Mouse (Mus musculus) ovary, postnatal 14 days (tissue): Measurements from ENCODE around the gene Serf1.
"Not testable (repeated sequence)": the region's sequence is repeated elsewhere in the genome, so short reads cannot be mapped to it uniquely, and the experiment has no call there.

Experiments used
- DNase-seq: peaks from one replicate; pipeline ENCODE4 v3.0.0; 2022; ENCODE audit warnings: low spot score

Serf1 gene

GRCm38 (mm10) chr13:100107652-100108472, at the start of gene Serf1:
Gene Serf1, plus strand, starts transcription at chr13:100108012.
- DNase-seq, result peak; percentile 73

GRCm38 (mm10) chr13:100063936-100064335, 43.9 kb upstream of the Serf1 start:
- no peak for DNase-seq

- DNase-seq, result no peak
Observed at GRCm38 (mm10) chr13:100067821-100068220, 40.0 kb upstream of the Serf1 start.

DNA sequence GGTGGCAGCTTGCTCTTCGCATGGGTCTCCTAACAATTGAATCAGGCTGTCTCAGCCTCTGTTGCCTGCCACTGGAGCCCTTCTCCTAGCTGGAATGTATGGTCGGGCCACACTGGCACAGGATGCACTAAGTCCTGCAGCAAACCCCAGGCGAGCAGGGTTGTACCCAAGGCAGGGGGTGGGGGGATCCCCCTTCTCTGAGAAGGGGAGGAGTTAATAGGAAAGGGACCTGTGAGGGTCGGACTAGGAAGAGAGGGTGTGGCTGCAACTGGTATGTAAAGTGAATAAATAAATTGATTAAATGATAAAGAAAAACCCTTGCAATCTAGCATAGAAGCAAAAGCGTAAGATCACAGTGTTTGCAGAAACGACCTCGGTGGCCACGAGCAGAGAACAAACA, 36.3 kb upstream of the Serf1 start:
- DNase-seq, result no peak

DNA sequence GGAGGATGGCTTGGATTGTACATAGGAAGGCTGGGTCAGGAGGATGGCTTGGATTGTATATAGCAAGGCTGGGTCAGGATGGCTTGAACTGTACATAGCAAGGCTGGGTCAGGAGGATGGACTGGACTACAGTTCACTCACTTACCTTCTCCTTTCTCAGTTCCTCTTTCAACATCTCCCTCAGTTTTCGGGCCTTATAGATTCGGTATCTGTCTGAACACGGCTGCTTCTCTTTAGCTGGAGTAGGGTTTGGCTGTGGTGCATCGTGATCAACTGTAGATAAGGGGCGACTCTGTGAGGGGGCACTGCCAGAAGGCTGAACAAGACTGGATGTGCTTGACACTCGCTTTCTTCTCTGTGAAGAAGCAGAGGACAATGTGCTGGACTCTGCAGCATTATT, 9.0 kb upstream of the Serf1 start:
- DNase-seq, result no peak

DNA sequence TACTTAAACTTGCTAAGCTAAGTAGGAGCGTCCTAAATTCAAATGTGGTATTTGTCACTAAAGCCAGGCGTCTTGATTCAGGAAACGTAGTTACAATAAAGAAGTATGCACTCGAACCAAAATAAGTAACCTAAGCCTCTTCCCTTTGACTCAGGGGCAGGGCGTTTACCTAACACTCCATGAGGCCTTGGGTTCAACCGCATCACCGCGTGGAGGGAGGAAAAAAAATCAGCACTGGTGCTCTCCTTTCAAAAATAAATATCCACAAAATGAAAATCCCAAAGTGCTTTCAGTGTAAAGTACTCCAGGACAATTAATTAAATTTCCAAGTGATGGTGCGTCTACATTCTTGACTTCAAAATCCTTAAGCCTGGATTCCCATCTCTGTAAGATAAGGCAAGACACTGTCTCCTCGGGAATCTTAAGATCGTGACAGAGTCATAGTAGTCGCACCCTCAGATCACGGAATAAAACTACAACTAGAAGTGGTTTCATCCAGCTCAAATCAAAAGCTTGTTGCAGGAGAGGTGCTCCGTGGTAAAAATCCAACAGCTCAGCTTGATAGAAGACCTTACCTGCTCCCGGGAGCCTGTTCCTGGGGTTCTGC, 4.7 kb upstream of the Serf1 start:
- DNase-seq, result no peak

DNA sequence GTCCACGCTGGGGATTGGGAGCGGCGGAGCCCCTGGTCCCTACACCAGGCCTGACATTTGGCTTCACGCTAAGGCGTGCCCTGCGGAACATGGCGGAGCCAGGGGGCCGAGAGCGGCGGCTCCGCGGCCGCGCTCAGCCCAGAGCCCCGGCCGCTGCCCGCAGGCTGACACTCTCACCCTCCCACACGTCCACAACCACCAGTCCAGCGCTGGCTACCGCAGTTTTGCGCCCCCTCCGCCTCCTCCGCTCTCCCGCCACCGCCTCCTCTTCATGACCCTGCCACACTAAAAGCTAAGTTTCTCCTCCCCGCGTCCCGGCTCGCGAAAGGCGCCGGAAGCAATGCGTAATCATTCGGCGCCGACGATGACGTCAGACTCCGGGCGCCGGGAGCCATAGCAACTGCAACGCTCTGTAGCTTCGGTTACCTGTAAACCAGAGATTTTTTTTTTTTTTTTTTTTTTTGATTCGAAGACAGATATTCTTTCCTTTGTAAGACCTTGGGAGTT, 4.0 kb upstream of the Serf1 start, which contains the start of gene Bdp1:
Bdp1 (minus strand) TSS at position 323 of the 507 bp plus-strand sequence.
- DNase-seq, result peak; percentile 99

DNA sequence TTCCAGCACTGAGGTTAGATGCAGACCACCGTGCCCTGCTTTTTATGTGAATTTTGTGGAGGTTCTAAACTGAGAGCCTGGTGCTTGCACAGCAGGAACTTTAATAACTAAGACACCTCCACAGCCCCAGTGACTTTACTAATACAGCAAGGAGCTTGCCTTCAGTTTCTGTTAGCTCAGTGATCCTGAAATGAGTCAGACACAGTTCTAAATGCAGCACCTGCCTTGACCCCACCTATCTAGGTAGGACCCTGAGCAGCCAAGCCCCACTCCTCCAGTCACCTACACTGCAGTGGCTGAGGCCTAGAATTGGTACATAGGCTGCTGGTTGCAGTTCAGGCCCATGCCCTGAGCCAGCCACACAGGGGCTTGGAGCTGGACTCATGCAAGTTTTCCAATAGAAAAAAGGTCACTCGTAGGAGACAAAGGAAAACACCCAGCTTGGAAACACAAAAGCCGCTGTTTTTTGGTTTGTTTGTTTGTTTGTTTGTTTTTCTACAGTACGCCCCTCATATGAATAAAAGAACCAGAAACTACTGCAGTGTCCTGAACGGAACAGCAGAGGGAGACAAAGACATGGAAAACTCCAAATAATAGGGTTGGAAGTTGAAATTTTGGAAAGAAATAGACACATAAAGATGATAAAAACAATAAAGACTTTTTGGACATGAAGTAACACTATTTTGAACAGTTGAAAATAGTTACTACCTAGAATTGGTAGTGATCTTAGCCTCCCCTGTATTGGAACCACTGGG, 4.6 kb downstream of the Serf1 start:
- DNase-seq, result peak; percentile 11

DNA sequence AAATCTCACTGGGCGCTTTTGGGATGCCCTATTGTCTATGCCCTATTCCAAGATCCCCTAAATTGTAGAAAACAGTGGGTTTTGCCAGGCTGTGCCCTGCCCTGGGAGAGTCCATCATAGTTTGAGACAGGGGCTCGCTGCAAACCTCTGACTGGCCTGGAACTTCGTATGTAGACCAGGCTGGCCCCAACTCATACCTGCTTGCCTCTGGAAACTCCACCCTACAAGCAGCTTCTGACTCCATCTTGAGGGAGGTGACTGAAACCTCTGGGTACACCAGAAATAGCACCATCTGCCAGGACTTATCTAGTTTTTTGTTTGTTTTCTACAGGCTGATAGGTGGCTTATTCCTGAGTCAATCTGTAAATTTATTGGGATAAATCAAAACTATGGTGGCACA, 16.2 kb downstream of the Serf1 start:
- no peak for DNase-seq

DNA sequence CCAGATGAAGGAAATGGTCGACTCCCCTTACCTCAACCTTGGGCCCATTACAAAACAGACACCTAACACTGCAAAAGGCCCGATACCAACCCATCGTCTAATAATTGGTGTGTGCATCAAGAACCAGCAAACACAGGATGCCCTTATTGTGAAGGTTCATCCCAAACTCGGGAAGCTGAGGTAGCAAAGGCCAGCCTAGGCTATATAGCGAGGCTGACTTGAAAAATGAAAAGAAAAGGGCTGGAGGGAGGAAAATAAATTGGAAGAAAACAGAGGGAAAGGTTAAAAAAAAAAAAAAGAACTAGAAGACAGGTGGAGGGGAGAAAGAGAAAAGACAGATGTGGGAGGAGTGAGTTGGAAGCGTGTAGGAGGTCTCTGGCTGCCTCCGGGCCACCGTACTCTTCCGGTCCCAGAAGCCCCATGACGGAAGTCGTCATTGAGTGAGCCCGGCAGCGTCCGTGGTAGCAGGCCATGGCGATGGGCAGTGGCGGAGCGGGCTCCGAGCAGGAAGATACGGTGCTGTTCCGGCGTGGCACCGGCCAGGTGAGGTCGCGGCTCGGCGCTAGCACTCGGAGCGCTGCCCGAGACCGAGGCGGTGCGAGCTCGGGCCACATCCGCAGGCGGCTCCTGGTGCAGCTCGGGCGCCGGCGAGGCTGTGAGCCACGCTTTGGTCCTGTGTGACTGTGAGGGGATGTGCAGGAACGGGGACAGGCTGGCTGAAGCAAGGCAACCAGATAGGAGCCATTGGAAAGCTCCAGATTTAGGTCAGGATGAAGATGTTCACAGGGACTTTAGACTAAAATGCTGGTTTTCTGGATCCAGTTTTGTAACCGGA, 16.8 kb downstream of the Serf1 start, which contains the start of gene Smn1:
Smn1 (plus strand) TSS at position 430 of the 835 bp plus-strand sequence.
- DNase-seq, result peak; percentile 83

- DNase-seq, result no peak
Observed at GRCm38 (mm10) chr13:100125258-100125643, 17.4 kb downstream of the Serf1 start.

- no peak for DNase-seq
Observed at GRCm38 (mm10) chr13:100141646-100142314, 34.0 kb downstream of the Serf1 start.

GRCm38 (mm10) chr13:100152659-100153058, 44.8 kb downstream of the Serf1 start:
- DNase-seq, result no peak

DNA sequence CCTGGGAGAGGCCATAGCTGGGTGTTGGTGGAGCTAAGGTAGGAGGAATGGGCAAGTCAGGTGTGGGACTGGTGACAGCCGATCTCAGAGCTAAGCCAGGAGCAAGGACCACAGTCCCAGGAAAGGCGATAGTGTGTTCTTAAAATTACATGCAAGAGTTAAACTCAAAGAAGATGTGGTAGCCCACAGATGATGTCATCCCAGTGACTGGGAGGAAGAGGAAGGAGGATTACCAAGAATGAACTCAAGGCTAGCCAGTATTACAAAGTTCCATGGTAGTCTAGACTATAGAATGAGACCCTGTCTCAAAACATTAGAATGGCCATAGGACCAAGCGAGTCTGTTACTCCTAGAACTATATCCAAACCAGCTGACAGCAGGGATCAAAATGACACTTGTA, 48.8 kb downstream of the Serf1 start:
- no peak for DNase-seq

DNA sequence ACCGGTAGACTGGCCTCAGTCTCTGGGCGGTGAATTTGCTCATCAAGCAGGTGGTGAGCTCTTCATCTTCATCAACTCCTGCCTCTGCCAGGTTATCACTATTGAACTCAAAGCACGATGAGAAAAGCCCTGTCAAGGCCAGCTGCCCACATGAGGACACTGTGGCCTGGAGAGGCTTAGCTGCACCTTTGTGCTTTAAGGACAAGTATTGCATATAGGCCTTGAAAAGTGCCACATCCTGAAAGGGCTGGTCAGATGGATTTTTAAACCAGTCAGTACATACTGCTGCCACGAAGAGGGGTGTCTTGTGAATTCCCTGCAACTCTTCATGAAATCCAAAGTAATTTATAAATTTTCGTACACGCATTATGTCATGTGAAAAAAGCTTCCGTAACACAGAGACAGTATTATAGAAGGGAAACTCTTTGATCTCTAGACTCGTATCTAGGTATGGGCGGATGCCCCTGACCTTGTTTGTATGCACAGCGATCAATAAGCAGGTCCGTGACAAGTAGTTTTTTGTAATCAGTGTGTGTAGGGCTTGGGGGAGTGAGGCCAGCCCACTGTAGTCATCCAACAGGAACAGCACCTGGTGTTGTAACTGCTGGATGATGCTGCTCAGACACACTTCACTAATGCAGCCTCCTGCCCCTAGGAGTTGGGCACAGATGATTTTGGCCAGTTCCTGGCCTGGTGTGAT, 53.5 kb downstream of the Serf1 start:
- DNase-seq, result not testable (repeated sequence)

DNA sequence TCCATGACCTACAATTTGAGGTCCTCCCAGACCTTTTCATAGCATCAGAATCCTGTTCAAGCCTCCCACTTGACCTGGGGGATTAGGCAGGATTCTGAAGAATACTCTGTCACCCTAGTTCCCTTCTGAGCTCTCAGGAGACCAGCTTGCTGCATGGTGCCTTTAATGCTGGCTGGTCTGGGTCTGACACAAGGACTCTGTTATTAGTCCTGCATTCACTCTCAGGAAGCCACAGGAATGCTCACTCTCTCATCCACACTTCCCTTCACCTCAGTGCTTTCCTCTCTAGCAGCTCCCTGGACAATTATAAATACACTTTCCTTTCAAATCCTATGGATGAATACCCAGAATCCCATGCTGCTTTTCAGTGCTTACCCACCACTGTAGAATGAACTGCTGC, 54.7 kb downstream of the Serf1 start:
- DNase-seq, result not testable (repeated sequence)
